Mouse (Mus musculus) liver, postnatal 0 days (tissue): ENCODE measurements at regions not wholly inside any gene's neighbourhood (a gene's known extent, or its start where the extent isn't known, plus 50 kb on each side); places are given as distances from the start of the nearest gene placed in this dataset.

Experiments used
- CTCF ChIP-seq: sonication (generic); IDR thresholded peaks from 2 replicates; pipeline ENCODE4 v1.5.1; 2016; ENCODE audit warnings: antibody characterized with exemption, low read depth
- EP300 ChIP-seq: IDR thresholded peaks from 2 replicates; pipeline ENCODE4 v1.6.1; 2016; ENCODE audit warnings: antibody characterized with exemption, low read depth, mild to moderate bottlenecking

DNA sequence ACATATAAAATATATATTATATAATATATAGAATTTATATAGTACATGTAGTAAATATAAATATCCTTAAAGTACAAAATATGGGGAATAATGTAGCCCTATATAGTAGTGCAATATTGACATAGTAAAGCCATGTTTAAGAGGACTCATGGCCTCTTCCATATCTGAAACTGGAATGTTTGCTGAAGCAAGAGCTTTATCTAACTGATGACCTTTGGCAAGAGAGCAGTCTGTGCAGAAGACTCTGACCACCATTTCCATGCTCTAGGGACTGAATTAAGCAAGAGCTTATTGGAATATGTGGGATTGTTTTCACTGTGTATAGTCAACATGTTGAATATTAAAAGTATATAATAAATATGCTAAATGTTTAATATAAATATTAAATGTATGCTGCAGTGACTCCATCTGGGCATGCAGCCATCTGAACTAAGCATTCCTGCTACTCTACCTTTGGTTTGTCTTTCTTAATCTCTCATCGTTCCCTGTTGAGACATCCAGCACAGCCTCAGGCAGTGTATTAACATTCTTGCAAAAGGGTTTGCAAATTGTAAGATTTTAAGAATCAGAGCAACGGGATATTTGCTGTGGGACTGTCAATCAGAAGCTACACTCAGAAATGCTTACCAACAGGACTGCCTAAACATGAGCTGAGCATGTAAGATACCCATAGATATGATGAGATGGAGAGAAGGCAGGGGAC, 354.4 kb upstream of the 1700003H04Rik start:
- no peak for TF ChIP-seq CTCF
- TF ChIP-seq EP300: no peak
